Mouse (Mus musculus): ENCODE results near the gene Tmed2. TPM values are rescaled to one million over a fixed set of nuclear protein-coding genes. Genes with fewer than 3 reads are reported as not detected.
A peak's percentile ranks its signal among the peaks of the same experiment; 100 is the strongest.
"Not testable (repeated sequence)": the region's sequence is repeated elsewhere in the genome, so short reads cannot be mapped to it uniquely, and the experiment has no call there.

Gene Tmed2
- polyA plus RNA-seq (2016; fragmentation: Nextera tagmentation; extraction: Ambion mirVana): 453 and 454 TPM in 2 replicates

DNA sequence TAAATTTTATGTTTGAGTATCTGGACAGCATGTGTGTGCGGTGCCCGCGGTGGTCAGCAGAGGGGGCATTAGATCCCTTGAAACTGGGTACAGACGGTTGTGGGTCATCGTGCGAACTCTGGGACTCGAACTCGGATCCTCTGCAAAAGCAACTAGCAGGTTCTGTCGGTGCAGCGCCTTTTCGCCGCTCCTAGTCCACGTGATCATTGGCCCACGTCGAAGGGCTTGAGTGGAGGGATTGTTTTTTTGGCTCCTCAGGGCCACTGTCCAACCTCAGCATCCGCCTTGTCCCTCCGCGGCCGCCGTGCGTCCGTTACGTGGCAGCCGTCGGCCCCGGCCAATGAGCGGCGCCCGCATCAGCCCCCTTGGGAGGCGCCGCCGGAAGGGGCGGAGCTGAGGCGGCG is at the start of gene Tmed2:
TSS of gene Tmed2 (plus strand) at position 313 of the 404 bp plus-strand sequence.
- H3K27me3 ChIP-seq (replicated peaks; ENCODE audit: low read depth, poor library complexity, severe bottlenecking): no peaks in the 10 kb centered on the region
- peaks cover 19% of the 10 kb centered on the region for H3K4me1 ChIP-seq
- peak within 1 kb of the TSS; percentile 99 for H3K4me3 ChIP-seq
- H3K36me3 ChIP-seq (replicated peaks): peaks cover 32% of the 10 kb centered on the region
- H3K27ac ChIP-seq (replicated peaks): peak within 1 kb of the TSS; percentile 92
- peak; percentile 95 for DNase-seq (ENCODE audit: low spot score)
- WGBS: under 1% methylated on average over 35 of the region's 35 CpGs
- H3K9me3 ChIP-seq: no peaks in the 10 kb centered on the region

DNA sequence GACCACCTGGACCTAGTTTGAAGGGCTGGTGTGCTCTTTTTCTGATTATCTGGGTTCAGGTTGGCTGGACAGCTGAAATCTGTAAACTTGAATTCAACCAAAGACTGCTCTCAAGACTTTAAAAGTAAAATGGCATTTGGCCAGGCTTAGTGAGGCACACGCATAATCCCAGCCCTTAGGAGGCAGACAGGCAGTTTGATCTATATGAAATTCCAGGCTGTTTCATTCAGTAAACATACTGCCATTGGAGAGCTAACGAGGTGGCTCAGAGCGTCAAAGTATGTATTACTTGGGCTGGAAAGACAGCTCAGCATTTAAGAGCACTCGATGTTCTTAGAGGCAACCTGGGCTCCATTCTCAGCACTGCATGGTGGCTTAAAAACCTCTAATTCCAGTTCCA is 48.8 kb upstream of the Tmed2 start:
- H3K4me3 ChIP-seq: no peak overlapping the region
- peaks cover 6% of the 10 kb centered on the region; the same call in 1 of the 2 replicates for H3K4me1 ChIP-seq
- H3K9me3 ChIP-seq: no peaks in the 10 kb centered on the region
- WGBS: 86% methylated on average over 4 of the region's 4 CpGs
- no peaks in the 10 kb centered on the region for H3K27me3 ChIP-seq (replicated peaks; ENCODE audit: low read depth, poor library complexity, severe bottlenecking)
- peaks cover 99% of the 10 kb centered on the region for H3K36me3 ChIP-seq (replicated peaks)
- H3K27ac ChIP-seq (replicated peaks): no peak overlapping the region
- DNase-seq (ENCODE audit: low spot score): no peak

DNA sequence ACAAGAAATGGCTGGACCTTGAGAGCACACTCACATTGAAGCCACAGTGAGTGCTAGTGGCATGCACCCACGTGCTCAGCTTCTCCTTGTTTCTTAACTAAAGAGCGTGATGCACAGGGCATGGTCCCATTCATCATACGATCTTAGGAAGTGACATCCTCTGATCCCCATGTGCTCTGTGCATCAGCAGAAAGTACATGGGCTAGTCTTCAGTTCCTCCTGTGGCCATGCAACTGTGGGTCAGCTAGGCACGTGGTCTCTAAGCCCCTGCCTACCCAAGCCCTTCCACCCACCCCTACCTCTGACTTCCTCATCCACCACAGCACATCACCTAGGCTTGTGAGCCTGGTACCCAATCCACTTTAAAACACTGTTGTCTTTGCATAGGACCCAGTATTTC is 47.9 kb upstream of the Tmed2 start:
- Histone ChIP-seq H3K4me3 (no peak overlapping the region), H3K27me3 (replicated peaks; ENCODE audit: low read depth, poor library complexity, severe bottlenecking) (no peaks in the 10 kb centered on the region), H3K36me3 (replicated peaks) (peaks cover 99% of the 10 kb centered on the region), H3K27ac (replicated peaks) (no peak overlapping the region), H3K4me1 (peaks cover 6% of the 10 kb centered on the region; the same call in 1 of the 2 replicates), H3K9me3 (no peaks in the 10 kb centered on the region)
- 90% methylated on average over 4 of the region's 4 CpGs for WGBS
- no peak for DNase-seq (ENCODE audit: low spot score)

DNA sequence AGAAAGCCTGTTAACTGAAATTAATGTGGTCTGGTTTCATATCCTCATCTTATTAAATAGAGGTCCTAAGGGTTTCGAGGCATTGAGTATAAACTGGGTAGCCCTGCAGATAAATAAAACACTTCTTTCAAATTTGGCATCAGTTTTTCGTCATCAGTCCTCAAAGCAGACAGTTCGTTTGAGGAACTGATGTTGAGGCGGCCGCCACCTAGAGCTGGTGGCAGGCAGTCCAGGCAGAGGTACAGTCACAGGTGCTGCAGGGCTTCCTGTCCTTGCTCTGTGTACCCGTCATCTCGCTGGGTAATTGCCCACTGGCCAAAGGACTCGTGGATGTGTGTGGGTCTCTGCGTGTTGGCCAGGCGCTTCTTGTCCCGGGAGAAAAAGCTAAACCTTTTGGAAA is 47.0 kb upstream of the Tmed2 start:
- H3K27me3 ChIP-seq (replicated peaks; ENCODE audit: low read depth, poor library complexity, severe bottlenecking): no peaks in the 10 kb centered on the region
- 87% methylated on average over 11 of the region's 11 CpGs for WGBS
- peaks cover 11% of the 10 kb centered on the region for H3K4me1 ChIP-seq
- no peaks in the 10 kb centered on the region for H3K9me3 ChIP-seq
- H3K27ac ChIP-seq (replicated peaks): no peak overlapping the region
- H3K4me3 ChIP-seq: no peak overlapping the region
- no peak for DNase-seq (ENCODE audit: low spot score)
- H3K36me3 ChIP-seq (replicated peaks): peaks cover 100% of the 10 kb centered on the region

DNA sequence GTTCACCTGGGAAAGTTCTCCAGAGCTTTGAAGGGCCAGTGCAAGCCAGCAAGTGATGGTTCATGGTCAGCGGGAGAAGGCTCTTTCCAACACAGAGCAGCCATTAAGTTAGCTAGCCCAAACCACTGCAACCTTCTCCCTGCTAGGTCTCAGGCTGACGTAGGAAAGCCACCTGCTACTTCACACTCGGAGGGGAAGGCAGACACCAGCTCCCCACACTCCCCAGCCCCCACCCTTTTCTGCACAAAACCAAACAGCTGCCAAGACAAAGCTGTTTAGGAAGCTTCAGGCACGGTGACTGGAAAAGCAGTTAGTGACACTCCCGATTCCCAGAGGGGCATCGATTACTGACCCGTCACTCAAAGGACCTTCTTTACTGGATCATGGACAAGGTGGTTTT is 44.9 kb upstream of the Tmed2 start:
- H3K4me3 ChIP-seq: no peak overlapping the region

DNA sequence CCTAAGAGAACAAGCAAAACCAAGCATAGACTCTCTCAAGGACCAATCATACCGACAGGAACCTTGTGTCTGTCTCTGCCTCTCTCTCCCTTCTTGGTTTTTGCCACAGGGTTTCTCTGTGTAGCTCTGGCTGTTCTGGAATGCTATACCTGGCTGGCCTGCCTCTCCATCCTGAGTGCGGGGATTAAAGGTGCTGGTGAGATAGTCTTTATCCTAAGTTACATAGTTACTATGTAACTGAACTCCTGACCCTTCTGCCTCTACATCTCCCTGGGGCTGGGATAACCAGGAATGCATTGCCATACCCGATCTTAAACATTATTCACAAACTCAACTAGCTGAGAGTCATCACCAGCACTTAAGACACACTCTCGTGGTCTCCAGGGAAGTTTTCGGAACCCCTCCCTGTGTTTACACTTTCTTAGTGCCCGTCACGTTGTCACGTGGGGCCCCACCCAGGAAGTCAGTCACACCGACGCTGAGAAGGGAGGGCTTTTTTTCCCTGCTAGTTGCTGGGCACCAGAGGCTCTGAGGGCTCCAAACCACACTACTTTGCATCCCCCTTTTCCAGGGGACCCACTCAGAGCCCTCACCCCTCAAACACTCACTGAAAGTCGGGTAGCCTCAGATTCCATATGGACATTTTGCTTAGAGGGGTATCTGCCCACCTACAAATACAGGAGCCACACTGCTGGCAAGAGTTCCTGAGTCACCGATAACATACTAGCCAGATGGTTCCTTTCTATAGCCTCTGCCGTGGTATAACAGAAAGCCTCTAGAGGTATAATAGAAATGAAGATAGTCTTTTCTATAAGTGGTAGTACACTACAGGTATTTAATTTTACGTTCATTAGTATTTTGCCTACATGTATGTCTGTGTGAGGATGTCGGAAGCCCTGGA is 43.6 kb upstream of the Tmed2 start:
- 80% methylated on average over 15 of the region's 15 CpGs for whole genome bisulfite sequencing
- no peak overlapping the region for H3K27ac ChIP-seq (replicated peaks)
- no peaks in the 10 kb centered on the region for H3K27me3 ChIP-seq (replicated peaks; ENCODE audit: low read depth, poor library complexity, severe bottlenecking)
- H3K9me3 ChIP-seq: no peaks in the 10 kb centered on the region
- DNase-seq (ENCODE audit: low spot score): no peak
- peaks cover 96% of the 10 kb centered on the region for H3K36me3 ChIP-seq (replicated peaks)
- peaks cover 21% of the 10 kb centered on the region for H3K4me1 ChIP-seq
- H3K4me3 ChIP-seq: no peak overlapping the region

More for the DNA sequence above, 44.9 kb upstream of the Tmed2 start:
- no peak for DNase-seq (ENCODE audit: low spot score)
- H3K27ac ChIP-seq (replicated peaks): no peak overlapping the region
- H3K36me3 ChIP-seq (replicated peaks): peaks cover 96% of the 10 kb centered on the region
- WGBS: 71% methylated on average over 7 of the region's 7 CpGs
- H3K27me3 ChIP-seq (replicated peaks; ENCODE audit: low read depth, poor library complexity, severe bottlenecking): no peaks in the 10 kb centered on the region
- peaks cover 21% of the 10 kb centered on the region for H3K4me1 ChIP-seq
- H3K9me3 ChIP-seq: no peaks in the 10 kb centered on the region

DNA sequence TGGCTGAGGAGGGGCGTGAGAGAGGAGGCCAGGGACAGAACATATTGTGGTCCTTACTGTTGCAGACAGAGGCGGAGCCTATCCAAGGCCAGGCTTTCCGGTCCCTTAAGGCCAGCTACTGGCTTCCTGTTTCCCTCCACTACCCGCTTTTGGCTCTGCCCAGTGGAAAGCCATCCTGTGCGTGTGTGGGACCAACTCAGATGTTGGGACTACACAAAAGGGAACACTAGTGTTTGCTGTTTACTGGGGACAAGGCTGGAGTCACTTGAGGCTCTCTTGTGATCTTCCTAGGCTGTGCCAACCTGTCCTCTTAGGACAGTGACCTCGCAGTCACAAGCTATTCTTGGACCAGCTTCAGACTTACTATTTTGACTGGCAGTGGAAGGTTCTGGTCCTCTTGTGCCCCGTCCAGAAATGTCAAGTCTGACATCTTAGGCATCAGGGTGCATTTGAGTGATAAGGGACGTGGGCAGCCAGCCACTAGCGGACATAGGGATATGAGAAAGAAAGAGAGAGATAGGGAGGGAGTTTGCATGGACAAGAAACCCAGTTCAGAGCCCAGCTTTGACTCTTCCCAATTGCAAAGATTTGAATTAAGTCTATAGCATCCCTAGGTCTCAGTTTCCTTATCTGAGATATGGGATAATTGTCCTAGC is 42.1 kb upstream of the Tmed2 start:
- H3K9me3 ChIP-seq: no peaks in the 10 kb centered on the region
- peaks cover 21% of the 10 kb centered on the region for H3K4me1 ChIP-seq
- H3K4me3 ChIP-seq: no peak overlapping the region
- no peaks in the 10 kb centered on the region for H3K27me3 ChIP-seq (replicated peaks; ENCODE audit: low read depth, poor library complexity, severe bottlenecking)
- DNase-seq (ENCODE audit: low spot score): no peak
- WGBS: 66% methylated on average over 9 of the region's 9 CpGs
- peaks cover 96% of the 10 kb centered on the region for H3K36me3 ChIP-seq (replicated peaks)
- H3K27ac ChIP-seq (replicated peaks): no peak overlapping the region

DNA sequence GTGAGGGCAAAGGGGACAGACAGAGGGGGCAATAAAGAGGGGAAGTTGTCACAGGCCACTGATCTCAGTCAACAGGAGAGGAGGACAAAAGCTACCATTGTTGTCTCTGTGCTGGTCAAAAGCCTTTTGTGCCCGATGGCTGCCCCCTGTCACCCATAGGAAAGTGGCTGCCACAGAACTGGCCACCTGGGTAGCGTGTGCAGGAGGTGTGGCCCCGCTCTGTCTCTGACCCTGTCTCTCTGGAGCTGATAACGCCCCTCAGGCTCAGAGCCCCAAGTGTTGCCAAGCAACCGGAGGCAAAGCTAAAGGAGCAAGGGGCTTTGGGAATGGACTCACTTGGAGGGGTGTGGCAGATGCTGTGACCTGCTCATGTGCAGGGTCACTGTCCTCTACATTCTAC is 41.5 kb upstream of the Tmed2 start:
- Histone ChIP-seq H3K4me3 (no peak overlapping the region), H3K9me3 (no peaks in the 10 kb centered on the region), H3K4me1 (peaks cover 21% of the 10 kb centered on the region), H3K36me3 (replicated peaks) (peaks cover 95% of the 10 kb centered on the region), H3K27ac (replicated peaks) (no peak overlapping the region), H3K27me3 (replicated peaks; ENCODE audit: low read depth, poor library complexity, severe bottlenecking) (no peaks in the 10 kb centered on the region)
- WGBS: 23% methylated on average over 5 of the region's 5 CpGs
- peak; percentile 25 for DNase-seq (ENCODE audit: low spot score)

DNA sequence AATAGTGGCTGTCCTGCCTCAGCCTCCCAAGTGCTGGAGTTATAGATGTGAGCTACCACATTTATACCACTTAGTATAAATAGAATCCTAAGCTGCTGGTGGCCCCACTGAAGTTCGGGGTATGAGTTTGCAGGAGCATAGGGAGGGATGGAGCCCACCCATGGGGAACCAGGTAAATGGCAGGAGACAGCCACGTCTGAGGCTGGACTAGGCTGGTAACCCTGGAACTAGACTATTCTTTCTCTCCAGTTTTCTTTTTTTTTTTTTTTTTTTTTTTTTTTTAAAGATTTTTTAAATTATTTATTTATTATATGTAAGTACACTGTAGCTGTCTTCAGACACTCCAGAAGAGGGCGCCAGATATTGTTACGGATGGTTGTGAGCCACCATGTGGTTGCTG is 40.5 kb upstream of the Tmed2 start:
- not testable (repeated sequence) for H3K9me3 ChIP-seq; H3K27me3 ChIP-seq (replicated peaks; ENCODE audit: low read depth, poor library complexity, severe bottlenecking); H3K4me3 ChIP-seq; H3K27ac ChIP-seq (replicated peaks); DNase-seq (ENCODE audit: low spot score)
- 88% methylated on average over 4 of the region's 4 CpGs for WGBS
- Histone ChIP-seq H3K36me3 (replicated peaks) (peaks cover 93% of the 10 kb centered on the region), H3K4me1 (peaks cover 21% of the 10 kb centered on the region)

DNA sequence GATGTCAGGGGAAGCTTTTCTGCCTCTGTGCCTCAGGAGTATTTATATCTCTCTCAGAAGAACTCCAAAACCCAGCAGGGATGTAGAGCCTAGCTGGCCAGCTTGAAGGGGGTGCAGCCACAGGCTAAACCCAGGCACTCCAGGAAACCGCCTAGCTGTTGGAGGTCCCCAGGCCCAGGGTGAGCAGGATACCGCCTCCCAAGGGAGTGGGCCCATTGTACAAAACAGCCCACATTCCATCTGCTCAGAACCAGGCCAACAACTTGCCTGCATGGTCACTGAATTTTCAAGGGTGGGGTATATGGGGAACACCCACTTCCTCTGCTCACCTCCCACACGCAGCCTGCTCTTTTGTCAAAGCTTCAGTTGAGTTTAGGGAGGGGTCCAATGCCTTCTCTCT is 39.9 kb upstream of the Tmed2 start:
- Histone ChIP-seq H3K27ac (replicated peaks) (no peak overlapping the region), H3K9me3 (no peaks in the 10 kb centered on the region), H3K4me3 (no peak overlapping the region), H3K4me1 (peaks cover 21% of the 10 kb centered on the region), H3K27me3 (replicated peaks; ENCODE audit: low read depth, poor library complexity, severe bottlenecking) (no peaks in the 10 kb centered on the region), H3K36me3 (replicated peaks) (peaks cover 93% of the 10 kb centered on the region)
- WGBS: 95% methylated on average over 3 of the region's 3 CpGs
- DNase-seq (ENCODE audit: low spot score): no peak

DNA sequence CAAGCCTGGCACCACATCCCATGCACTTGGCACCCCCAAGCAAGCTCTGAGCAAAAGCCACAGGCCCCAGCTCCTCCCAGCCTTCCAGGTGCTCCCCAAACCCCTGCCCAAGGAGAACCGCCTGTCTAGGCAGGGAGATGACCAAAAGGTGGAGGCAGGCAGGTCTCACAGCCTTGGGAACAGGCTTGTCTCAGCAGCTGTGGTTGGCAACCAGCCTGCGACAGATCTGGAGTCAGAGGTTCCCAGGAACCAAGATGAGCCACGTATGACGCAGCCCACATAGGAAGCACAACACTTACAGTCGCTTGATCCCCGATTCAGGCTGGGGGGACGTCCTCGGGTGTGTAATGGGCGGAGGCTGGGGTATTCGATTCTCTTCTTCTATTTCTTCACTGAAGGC is 39.0 kb upstream of the Tmed2 start:
- WGBS: 94% methylated on average over 10 of the region's 10 CpGs
- H3K27ac ChIP-seq (replicated peaks): no peak overlapping the region
- no peaks in the 10 kb centered on the region for H3K9me3 ChIP-seq
- H3K4me1 ChIP-seq: peaks cover 18% of the 10 kb centered on the region
- H3K4me3 ChIP-seq: no peak overlapping the region
- no peak for DNase-seq (ENCODE audit: low spot score)
- H3K27me3 ChIP-seq (replicated peaks; ENCODE audit: low read depth, poor library complexity, severe bottlenecking): no peaks in the 10 kb centered on the region
- peaks cover 92% of the 10 kb centered on the region for H3K36me3 ChIP-seq (replicated peaks)

DNA sequence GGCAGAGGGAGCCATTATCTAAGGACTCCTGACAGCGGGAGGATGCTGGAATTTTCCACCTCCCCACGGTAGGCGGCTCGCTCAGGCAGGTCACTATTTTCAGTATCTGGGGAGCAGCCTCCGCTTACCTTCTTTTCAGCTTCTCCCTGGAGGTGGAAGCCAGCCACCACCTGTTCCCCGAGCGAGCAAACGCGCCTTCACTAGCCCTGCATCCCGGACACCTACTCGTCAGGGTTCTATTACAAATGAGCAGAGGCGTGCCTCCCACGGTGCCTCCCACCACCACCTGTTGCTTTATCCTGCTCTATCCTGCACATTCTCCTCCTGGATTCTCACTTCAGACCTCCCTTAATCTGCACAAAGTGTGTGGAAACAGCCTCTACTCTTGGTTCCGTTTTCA is 36.8 kb upstream of the Tmed2 start:
- WGBS: 59% methylated on average over 14 of the region's 14 CpGs
- DNase-seq (ENCODE audit: low spot score): no peak
- Histone ChIP-seq H3K27ac (replicated peaks) (no peak overlapping the region), H3K4me3 (no peak overlapping the region), H3K9me3 (no peaks in the 10 kb centered on the region), H3K4me1 (peaks cover 24% of the 10 kb centered on the region), H3K36me3 (replicated peaks) (peaks cover 91% of the 10 kb centered on the region), H3K27me3 (replicated peaks; ENCODE audit: low read depth, poor library complexity, severe bottlenecking) (no peaks in the 10 kb centered on the region)

DNA sequence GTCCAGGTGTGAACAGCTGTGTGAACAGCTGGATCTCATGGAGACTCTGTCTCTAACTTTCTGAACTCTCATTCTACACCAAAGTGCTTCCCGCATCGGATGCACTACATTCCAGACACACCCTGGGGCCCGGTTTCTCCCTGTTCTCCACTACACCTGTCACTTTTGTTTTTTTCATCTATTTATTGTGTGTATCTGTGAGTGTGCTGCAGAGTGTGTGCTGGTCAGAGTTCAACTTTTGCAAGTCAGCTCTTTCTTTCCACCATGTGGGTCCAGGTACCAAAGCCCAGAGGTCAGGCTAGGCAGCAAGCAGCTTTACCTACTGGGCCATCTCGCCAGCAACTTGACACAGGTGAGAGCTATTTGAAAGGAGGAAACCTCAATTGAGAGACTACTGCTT is 35.3 kb upstream of the Tmed2 start:
- Histone ChIP-seq H3K27ac (replicated peaks) (no peak overlapping the region), H3K9me3 (no peaks in the 10 kb centered on the region), H3K36me3 (replicated peaks) (peaks cover 95% of the 10 kb centered on the region), H3K4me1 (peaks cover 17% of the 10 kb centered on the region), H3K27me3 (replicated peaks; ENCODE audit: low read depth, poor library complexity, severe bottlenecking) (no peaks in the 10 kb centered on the region), H3K4me3 (no peak overlapping the region)
- 90% methylated on average over 4 of the region's 4 CpGs for WGBS
- DNase-seq (ENCODE audit: low spot score): no peak

Data from embryonic facial prominence, embryonic 10.5 days (tissue).